Mouse (Mus musculus) embryo, embryonic 10.5 days (tissue): ENCODE measurements at regions not wholly inside any gene's neighbourhood (a gene's known extent, or its start where the extent isn't known, plus 50 kb on each side); places are given as distances from the start of the nearest gene placed in this dataset.

Source experiments
- DNase-seq: peaks from one replicate; pipeline ENCODE4 v3.0.0-alpha.2; 2015; ENCODE audit warnings: low spot score

DNA sequence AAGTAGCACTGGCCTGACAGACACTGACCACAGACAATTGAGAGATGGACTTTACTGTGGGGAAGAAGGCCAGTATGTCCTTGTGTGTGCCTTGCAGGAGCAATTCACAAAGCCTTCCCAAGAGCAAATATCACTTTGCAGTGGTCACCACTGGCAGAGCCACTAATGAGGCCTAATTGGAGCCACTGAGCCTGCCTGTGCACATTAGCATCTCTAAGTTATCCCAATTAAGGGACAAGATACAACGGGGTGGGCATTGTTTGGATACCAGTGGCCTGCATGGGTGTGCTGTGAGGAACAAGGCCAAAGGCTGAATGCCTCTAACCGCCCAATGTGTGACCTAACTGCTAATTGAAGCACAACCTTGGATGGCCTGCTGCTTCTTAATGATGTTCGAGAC, 433.4 kb upstream of the Ptbp2 start:
- DNase-seq, result no peak

DNA sequence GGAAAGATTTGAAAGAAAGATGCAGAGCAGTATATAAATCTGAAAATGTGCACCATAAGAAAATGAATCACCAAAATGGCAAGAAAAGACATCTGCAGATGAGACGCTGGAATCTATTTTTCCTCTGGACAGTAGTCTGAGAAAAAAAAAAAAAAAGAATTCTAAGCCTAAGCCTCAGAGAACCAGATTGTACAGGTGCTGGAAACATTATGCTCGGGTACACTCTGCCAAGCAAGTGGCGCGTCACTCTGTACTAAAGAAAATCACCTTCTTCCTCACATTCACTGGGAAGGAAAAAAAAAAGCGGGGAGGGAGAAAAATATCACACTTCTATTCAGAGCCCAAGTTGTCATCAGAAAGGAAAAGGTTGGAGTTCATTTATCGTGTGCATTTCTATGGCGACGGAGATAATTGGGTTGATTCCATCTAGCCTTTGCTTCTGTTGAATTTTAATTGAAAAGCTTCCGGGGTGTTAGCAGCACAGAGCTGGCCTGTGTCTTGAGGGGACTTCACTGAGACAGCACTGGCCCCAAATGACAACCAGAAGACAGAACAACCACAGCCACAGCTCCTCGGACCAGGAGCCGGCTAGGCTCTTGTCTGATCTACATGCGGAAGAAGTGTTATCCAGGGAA, 430.5 kb upstream of the Ptbp2 start:
- DNase-seq, result no peak

DNA sequence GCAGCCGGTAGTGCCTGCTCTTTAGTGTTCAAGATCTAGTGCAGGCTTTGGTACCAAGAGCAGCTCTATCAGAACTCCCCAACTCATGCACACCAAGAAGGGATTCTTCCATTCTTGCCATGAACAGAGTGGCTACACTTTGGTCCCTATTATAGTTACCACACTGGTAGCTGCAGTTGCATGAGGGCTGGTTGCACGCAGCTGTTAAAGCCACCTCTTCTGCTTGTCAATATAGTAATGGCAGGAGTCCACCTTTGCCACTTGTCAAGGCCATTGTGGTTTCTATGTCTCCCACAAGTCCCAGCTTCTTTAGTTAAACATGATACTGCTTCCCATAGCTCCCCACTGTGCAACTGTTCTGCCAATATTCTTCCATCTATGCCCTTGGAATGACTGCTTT, 415.1 kb upstream of the Ptbp2 start:
- no peak for DNase-seq

DNA sequence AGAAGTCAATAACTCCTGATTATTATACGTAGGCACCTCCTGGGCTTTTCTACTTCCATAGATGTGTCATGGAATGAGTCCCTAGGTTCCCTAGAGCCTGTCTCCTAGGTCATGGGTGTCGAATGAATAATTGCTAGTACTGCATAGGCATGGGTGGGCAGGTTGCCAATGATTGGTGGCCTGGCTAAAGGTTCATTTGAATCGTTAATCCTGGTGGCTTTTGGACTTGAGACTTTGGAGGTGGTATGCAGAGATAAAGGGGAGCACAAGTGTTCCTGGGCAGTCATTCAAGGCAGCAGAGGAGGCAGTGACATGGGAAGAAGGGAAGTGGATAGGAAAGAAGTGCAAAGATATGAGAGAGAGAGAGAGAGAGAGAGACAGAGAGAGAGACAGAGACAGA, 410.2 kb upstream of the Ptbp2 start:
- DNase-seq, result no peak

DNA sequence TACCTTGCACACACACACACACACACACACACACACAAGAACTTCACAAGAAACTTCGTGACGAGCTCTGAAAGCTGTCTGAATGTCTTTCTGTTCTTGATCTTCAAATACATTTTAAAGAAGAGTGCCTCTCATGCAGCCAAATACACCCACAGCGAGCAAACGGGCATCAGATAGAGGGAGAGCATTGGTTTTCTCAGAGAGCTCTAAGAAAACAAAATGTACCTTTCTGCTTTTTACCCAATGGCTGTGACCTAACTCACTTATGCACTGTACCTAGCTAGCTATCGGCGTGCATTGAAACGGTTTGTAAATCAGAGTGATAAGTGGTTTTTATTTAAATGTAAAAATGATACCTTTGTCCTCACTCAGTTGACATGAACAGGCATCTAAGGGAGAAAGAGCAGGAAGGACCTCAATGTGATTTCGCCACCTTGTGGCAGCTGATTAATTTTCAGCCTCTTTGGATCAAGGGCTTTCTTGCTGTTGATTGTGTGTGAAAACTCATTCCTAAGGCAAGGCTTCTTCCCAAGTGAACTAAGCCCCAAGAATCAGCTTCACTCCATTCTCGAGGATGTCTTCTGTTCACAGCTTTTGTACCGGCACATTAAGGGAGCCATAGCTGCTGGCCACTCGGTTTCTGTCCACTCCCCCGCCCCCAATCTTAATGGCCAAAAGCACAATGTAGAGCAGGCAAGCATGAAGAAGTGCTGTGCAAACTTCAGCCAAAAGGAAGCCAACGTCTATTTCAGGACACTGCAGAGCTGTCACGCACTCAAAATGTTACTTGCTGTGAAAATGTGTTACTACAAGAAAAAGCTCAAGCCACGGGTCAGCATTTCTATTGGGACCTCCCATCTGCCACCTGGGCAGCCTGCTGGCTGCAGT, 408.4 kb upstream of the Ptbp2 start:
- DNase-seq, result peak; percentile 86

DNA sequence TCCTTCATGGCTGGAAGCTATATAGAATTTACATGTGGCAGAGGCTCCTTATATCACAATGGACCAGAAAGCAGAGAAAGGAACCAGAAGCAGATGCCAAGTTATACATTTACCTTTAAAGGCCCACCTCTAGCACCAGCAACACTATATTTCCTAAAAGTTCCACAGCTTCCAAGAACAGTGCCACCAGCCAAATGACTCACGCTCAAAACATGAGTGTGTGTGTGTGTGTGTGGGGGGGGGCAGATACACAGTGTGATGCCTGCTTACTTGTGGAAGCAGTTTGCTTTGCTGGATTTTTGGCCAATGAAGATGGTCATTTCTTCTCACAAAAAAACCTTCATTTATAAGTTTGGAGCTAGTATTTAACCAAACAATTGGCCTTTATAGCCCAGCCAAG, 405.3 kb upstream of the Ptbp2 start:
- no peak for DNase-seq

DNA sequence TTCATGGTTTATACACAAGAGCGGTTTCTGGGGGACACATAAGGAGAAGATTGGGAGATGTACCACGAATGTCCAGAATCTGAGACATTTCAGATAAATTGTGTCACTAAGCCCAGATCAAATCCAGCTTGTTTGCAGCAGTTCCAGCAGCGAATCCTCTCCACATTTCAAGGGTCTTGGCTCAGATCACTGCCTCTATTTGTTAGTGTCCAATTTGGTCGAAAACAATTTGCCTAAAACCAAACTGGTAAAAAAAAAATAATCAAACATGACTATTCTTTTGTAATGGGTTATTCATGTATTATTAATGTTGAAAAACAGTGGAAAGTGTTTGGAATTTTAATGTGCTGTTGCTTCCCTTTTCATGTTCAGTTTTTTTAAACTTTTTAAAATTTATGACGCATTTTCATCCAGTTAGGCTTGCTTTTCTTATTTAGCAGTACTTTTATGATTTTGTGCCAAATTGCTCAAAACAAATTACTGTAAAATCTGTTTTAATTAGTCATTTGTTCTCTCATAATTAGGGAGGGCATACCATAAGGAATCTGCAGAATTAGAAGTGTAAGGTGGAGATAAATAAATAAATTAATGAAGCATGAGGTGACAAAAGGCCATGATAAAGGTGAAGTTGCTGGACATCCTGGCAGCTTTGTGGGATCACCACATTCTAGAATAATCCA, 396.8 kb upstream of the Ptbp2 start:
- no peak for DNase-seq

DNA sequence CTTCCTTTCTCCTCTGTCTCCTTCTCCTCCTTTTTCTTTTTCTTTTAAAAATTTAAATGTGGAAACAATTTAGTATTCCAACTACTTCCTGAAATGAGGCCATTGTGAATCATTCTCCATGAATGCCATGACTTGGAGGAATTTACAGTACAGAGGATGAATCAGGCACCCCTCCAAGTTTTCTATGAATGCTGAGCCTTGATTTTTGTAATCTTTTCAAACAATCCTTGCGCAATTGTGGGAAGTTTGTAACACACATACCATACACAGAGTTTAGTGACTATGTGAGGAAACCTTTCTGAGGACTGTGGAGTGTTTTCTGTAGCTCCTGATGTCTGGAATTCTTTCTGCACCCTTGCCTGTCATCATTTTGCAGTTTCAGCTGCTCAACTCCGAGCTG, 391.4 kb upstream of the Ptbp2 start:
- no peak for DNase-seq
